Mouse (Mus musculus) intestine, postnatal 0 days (tissue): ENCODE measurements at regions not wholly inside any gene's neighbourhood (a gene's known extent, or its start where the extent isn't known, plus 50 kb on each side); places are given as distances from the start of the nearest gene placed in this dataset.
A peak's percentile ranks its signal among the peaks of the same experiment; 100 is the strongest.

ENCODE experiments used
- ATAC-seq: fragments of 200-750 bp; cut with Nextera tagmentation; 2 replicates; pipeline ENCODE4 v1.8.0; 2017; ENCODE audit warnings: mild to moderate bottlenecking, moderate TSS enrichment, moderate library complexity
- H3K27ac ChIP-seq: fragments of 300-500 bp; sonication (generic); 2 replicates; pipeline ENCODE4 v1.5.1; 2014; ENCODE audit warnings: mild to moderate bottlenecking, low read depth, low read length, moderate library complexity
- H3K27me3 ChIP-seq: fragments of 300-500 bp; sonication (generic); replicated peaks from 2 replicates; pipeline ENCODE4 v1.6.1; 2014; ENCODE audit warnings: low read length, mixed read lengths; ENCODE audit not compliant: control insufficient read depth, insufficient read depth
- H3K36me3 ChIP-seq: fragments of 300-500 bp; sonication (generic); 2 replicates; pipeline ENCODE4 v1.6.1; 2014; ENCODE audit warnings: mild to moderate bottlenecking, moderate library complexity; ENCODE audit not compliant: control insufficient read depth, insufficient read depth
- H3K4me1 ChIP-seq: fragments of 300-500 bp; sonication (generic); replicated peaks from 2 replicates; pipeline ENCODE4 v1.6.1; 2014; ENCODE audit warnings: antibody characterized with exemption, low read length, mixed read lengths; ENCODE audit not compliant: control insufficient read depth, insufficient read depth
- H3K4me2 ChIP-seq: fragments of 300-500 bp; sonication (generic); replicated peaks from 2 replicates; pipeline ENCODE4 v1.6.1; 2014; ENCODE audit warnings: low read depth, mild to moderate bottlenecking, moderate library complexity
- H3K4me3 ChIP-seq: fragments of 300-500 bp; sonication (generic); 2 replicates; pipeline ENCODE4 v1.5.1; 2014; ENCODE audit warnings: low read depth, low read length
- H3K9ac ChIP-seq: fragments of 300-500 bp; sonication (generic); 2 replicates; pipeline ENCODE4 v1.6.1; 2014; ENCODE audit warnings: mild to moderate bottlenecking, low read depth, low read length
- H3K9me3 ChIP-seq: fragments of 300-500 bp; sonication (generic); 2 replicates; pipeline ENCODE4 v1.6.1; 2016; ENCODE audit warnings: mixed run types; ENCODE audit not compliant: control insufficient read depth
- CTCF ChIP-seq: sonication (generic); IDR thresholded peaks from 2 replicates; pipeline ENCODE4 v1.5.1; 2016; ENCODE audit warnings: low read depth, mild to moderate bottlenecking, control low read depth, antibody characterized with exemption, moderate library complexity
- WGBS: fragments of 180-500 bp; shearing (Covaris S2); extraction: QIAGEN DNeasy Blood & Tissue Kit; methylation state at CpG from one replicate; pipeline ENCODE4 v1.1.7; 2014; 5-methylcytosine and 5-hydroxymethylcytosine counted together

DNA sequence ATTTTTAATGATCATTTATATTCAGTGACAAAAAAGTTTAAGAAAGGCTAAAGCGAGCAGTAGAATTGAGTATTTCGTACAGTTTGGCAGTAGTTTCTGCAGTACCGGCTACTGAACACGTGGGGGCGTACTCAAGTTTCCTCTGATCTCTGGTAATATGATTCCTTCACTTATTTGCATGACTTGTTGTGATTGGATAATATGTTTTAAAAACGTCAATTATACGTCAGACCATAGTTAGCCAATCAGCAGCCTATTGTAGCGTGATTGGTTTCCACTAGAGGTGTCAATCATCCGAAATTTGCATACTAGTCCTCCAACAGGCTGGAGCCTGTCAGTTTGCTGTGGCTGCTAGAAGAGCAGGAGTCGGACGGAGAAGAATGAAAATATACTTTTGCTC lies 261.6 kb upstream of the Nfe2l3 start:
- peak; percentile 68 for TF ChIP-seq CTCF
- peak overlapping the region; percentile 52; the same call in 1 of the 2 replicates for H3K4me2 ChIP-seq
- H3K9me3 ChIP-seq, result no peaks in the 10 kb centered on the region
- no peak overlapping the region for H3K27ac ChIP-seq
- ATAC-seq, result peak; percentile 73
- H3K4me3 ChIP-seq, result no peak overlapping the region
- 0 out of 2 replicates have a peak, but pooled peaks cover 4% of the 10 kb centered on the region for H3K4me1 ChIP-seq
- H3K9ac ChIP-seq, result no peak overlapping the region
- H3K36me3 ChIP-seq, result no peaks in the 10 kb centered on the region
- 2% methylated on average over 11 of the region's 11 CpGs for WGBS
- peaks cover 74% of the 10 kb centered on the region for H3K27me3 ChIP-seq

DNA sequence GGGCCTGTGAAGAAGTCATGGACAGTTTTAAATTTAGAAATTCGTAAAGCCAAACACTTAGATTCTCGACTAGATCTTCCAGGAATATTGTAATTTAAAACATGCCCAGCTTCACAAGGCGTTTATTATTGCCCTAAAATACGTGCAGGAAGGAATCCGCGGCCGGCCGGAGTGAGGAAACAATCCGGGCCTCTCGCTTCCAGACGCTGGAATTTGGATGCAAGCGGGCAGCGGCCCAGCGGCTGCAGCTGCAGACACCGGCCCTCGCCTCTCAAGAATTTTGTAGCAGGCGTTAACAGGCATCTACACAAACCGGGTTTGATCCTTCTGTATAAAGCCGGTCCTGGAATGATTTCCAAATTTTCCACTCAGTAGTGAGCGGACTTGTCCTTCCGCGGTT lies 260.7 kb upstream of the Nfe2l3 start:
- Histone ChIP-seq H3K4me3 (peak overlapping the region; percentile 28), H3K27me3 (peaks cover 83% of the 10 kb centered on the region), H3K36me3 (no peaks in the 10 kb centered on the region), H3K9ac (no peak overlapping the region; the same call in 1 of the 2 replicates), H3K4me1 (0 out of 2 replicates have a peak, but pooled peaks cover 4% of the 10 kb centered on the region), H3K27ac (peak overlapping the region; percentile 68; the same call in 1 of the 2 replicates), H3K4me2 (peak overlapping the region; percentile 59), H3K9me3 (no peaks in the 10 kb centered on the region)
- WGBS, result 3% methylated on average over 22 of the region's 22 CpGs
- TF ChIP-seq CTCF, result no peak
- no peak for ATAC-seq

DNA sequence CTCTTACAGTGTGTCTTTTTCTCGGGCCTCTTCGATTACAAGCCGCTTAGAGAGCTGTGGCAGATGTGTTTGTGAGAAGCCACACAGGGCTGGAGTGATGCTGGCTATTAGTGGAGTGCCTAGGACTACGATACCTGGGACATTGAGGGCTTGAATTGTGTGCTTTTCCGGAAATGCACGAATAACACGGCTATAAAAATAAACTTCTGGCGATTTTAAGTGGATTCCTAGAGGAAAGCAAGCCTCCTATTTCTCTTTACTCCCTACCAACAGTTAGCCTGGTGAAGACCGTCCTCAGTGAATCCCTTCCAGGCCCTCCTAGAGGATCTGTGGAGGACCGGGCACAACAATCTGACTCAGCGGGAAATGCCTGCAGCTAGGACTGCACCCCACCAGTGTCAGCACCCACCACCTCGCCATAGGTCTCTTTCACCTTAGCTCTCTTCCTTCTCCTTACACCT lies 260.1 kb upstream of the Nfe2l3 start:
- peak overlapping the region; percentile 28; the same call in 1 of the 2 replicates for H3K4me3 ChIP-seq
- no peaks in the 10 kb centered on the region for H3K9me3 ChIP-seq
- WGBS, result 9% methylated on average over 12 of the region's 12 CpGs
- TF ChIP-seq CTCF, result no peak
- no peaks in the 10 kb centered on the region for H3K36me3 ChIP-seq
- 0 out of 2 replicates have a peak, but pooled peaks cover 4% of the 10 kb centered on the region for H3K4me1 ChIP-seq
- H3K27me3 ChIP-seq, result peaks cover 85% of the 10 kb centered on the region
- no peak for ATAC-seq
- H3K4me2 ChIP-seq, result peak overlapping the region; percentile 59
- no peak overlapping the region; the same call in 1 of the 2 replicates for H3K9ac ChIP-seq
- H3K27ac ChIP-seq, result peak overlapping the region; percentile 68

DNA sequence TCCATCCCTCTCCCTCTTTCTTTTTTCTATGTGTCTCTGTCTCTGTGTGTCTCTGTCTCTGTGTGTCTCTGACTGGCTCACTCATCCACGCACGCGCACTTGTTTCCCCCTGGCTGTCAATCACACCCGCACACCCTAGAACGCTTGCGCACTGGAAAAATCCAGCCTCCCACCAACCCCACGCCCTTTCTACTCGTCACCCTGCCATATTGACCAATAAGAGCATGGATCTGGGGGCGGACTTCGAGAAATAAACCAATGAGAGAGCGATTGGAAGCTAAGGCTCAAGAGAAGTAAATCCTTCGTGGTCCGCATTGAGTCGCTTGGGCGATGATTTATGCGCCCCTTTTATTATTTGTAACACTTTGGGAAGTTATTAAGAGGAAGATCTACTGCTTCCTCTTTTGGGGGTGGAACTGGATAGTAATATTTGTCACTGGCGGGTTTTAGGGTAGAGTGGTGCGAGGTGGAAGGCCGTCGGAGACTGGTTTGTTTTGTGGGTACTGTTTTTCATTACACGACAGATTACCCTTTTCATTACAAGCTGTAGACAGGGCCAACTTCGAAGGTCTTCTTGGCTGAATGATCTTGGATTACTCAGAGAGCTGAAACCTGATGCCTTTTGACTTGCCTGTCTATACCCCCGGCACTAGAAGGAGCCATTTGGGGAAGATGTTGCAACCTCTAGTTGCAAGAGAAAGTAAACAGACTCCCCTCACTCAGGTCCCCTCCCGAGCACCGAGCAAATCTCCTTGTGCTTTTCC lies 259.4 kb upstream of the Nfe2l3 start:
- 0 out of 2 replicates have a peak, but pooled peaks cover 4% of the 10 kb centered on the region for H3K4me1 ChIP-seq
- TF ChIP-seq CTCF, result peak; percentile 27; the same call in 1 of the 2 replicates
- H3K9me3 ChIP-seq, result no peaks in the 10 kb centered on the region
- peak overlapping the region; percentile 68 for H3K27ac ChIP-seq
- ATAC-seq, result peak; percentile 61
- H3K36me3 ChIP-seq, result no peaks in the 10 kb centered on the region
- peaks cover 85% of the 10 kb centered on the region for H3K27me3 ChIP-seq
- WGBS, result 1% methylated on average over 25 of the region's 25 CpGs
- H3K9ac ChIP-seq, result no peak overlapping the region
- peak overlapping the region; percentile 30 for H3K4me3 ChIP-seq
- peak overlapping the region; percentile 59 for H3K4me2 ChIP-seq

DNA sequence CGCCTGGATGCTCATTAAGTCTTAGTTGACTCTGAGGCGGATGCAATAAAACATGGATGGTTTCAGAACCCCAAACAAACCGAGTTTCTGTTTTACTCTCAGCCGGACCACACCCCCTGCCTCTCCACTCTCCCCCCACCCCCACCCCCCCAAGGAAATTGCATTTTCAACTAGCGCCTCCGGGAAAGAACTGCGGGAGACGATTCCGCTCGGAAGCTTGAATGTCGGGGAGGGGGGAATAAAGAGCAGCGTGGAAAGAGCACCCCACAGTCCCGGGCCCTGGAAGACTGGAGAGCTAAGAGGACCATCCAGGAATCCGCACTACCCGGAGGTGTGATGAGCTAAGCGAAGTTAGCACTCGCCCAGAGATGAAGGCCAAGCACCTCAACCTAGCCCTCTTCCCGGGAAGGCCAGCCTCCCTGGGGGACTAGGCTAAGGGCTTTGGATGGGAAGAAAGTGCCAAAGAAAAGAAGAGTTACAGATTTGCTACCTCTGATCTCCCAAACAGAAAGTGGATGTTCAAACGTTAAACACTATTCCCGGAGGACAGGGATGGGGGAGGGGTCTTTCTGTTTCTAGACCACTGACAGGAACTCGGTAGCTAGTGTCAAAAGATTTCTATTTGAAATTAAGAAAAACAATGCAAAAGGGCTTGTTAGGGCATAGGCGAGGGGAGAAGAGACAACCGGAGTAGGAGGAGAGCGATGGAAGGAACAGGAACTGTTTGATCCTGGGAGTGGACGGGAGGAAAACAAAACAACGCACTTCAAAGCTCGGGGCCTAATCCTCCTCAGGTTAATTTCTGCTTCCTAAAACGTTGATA lies 258.6 kb upstream of the Nfe2l3 start:
- WGBS, result 9% methylated on average over 28 of the region's 28 CpGs
- H3K36me3 ChIP-seq, result no peaks in the 10 kb centered on the region
- no peaks in the 10 kb centered on the region for H3K9me3 ChIP-seq
- 0 out of 2 replicates have a peak, but pooled peaks cover under 1% of the 10 kb centered on the region for H3K4me1 ChIP-seq
- H3K27me3 ChIP-seq, result peaks cover 86% of the 10 kb centered on the region
- H3K4me2 ChIP-seq, result peak overlapping the region; percentile 59
- H3K9ac ChIP-seq, result no peak overlapping the region
- no peak; the same call in 1 of the 2 replicates for ATAC-seq
- H3K27ac ChIP-seq, result peak overlapping the region; percentile 9
- no peak for TF ChIP-seq CTCF
- H3K4me3 ChIP-seq, result peak overlapping the region; percentile 30

DNA sequence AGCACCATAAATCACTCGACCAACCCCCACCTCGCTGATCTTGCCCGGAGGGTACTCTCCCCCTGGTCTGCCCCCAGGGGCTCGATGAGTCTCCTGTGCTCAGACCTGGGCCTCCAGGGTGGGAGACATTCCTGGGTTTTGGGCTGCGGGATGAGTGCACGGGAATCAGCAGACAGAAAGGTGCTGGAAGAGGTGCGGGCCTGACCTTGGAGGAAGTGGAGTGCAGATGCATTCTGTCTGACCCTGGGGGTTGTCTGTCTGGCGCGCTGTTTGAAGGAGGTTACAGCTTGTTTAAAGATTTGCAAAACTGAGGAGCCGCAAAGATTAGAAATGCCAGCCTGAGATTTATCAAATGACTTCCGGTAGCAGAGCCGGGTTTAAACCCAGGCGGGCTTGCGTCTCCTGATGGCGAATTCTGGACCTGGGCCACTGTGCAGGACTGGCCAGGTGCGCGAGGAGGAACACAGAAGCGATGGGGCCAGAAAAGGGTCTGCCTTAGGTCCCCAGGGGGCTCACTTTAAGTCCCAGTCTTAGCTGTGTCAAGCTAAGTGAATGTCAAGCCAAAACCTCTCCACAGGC lies 257.9 kb upstream of the Nfe2l3 start:
- no peaks in the 10 kb centered on the region for H3K4me1 ChIP-seq
- no peaks in the 10 kb centered on the region for H3K9me3 ChIP-seq
- peak overlapping the region; percentile 59 for H3K4me2 ChIP-seq
- no peak overlapping the region for H3K9ac ChIP-seq
- H3K36me3 ChIP-seq, result no peaks in the 10 kb centered on the region
- no peak for ATAC-seq
- TF ChIP-seq CTCF, result no peak
- WGBS, result 24% methylated on average over 18 of the region's 18 CpGs
- peaks cover 86% of the 10 kb centered on the region for H3K27me3 ChIP-seq
- no peak overlapping the region for H3K27ac ChIP-seq
- H3K4me3 ChIP-seq, result peak overlapping the region; percentile 30; the same call in 1 of the 2 replicates
